Mouse (Mus musculus) heart, adult 2 months (tissue): Measurements from ENCODE around the gene Fchsd2.

Experiments
- CTCF ChIP-seq: fragments of 200-600 bp; IDR thresholded peaks from 2 replicates; pipeline ENCODE4 v1.8.1; 2022; ENCODE audit warnings: antibody characterized with exemption, mild to moderate bottlenecking, moderate library complexity
- EP300 ChIP-seq: fragments of 200-500 bp; IDR thresholded peaks from 2 replicates; pipeline ENCODE4 v1.6.1; 2011; ENCODE audit warnings: low read depth, low read length, control low read depth; ENCODE audit not compliant: insufficient read depth
- POLR2A ChIP-seq: fragments of 200-500 bp; IDR thresholded peaks from 2 replicates; pipeline ENCODE4 v1.6.1; 2011; ENCODE audit warnings: mild to moderate bottlenecking, low read depth, low read length, control low read depth; ENCODE audit not compliant: insufficient read depth

DNA sequence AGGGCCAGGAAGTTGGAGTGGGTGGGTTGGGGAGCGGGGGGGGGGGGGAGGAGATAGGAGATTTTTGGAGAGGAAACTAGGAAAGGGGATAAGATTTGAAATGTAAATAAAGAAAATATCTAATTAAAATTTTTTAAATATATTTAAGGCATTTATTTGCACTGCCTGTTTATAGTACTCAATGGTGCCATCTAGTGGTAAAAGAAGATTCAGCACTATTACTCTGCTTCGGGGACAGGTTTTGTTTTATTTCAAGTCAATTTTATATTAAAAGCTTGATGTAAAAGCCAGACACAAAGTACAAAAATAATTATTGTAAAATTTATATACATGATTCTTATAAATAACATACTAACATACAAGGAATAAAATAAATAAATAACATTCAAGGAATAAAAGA, 138.8 kb downstream of the Fchsd2 start:
- TF ChIP-seq CTCF (peak; percentile 81), POLR2A (no peak), EP300 (no peak)
